Mouse (Mus musculus) heart, embryonic 15.5 days (tissue): ENCODE measurements at regions not wholly inside any gene's neighbourhood (a gene's known extent, or its start where the extent isn't known, plus 50 kb on each side); places are given as distances from the start of the nearest gene placed in this dataset.

Source experiments
- ATAC-seq: fragments of 200-750 bp; cut with Nextera tagmentation; replicated peaks from 2 replicates; pipeline ENCODE4 v1.8.0; 2017; ENCODE audit warnings: low read depth, moderate TSS enrichment; ENCODE audit not compliant: insufficient number of reproducible peaks, insufficient read depth, low FRiP score
- H3K27ac ChIP-seq: fragments of 300-500 bp; sonication (generic); 2 replicates; pipeline ENCODE4 v1.5.1; 2015; ENCODE audit warnings: mild to moderate bottlenecking, inconsistent platforms
- H3K27me3 ChIP-seq: fragments of 300-500 bp; sonication (generic); 2 replicates; pipeline ENCODE4 v1.6.1; 2015; ENCODE audit warnings: inconsistent platforms
- H3K36me3 ChIP-seq: fragments of 300-500 bp; sonication (generic); 2 replicates; pipeline ENCODE4 v1.6.1; 2015; ENCODE audit warnings: mild to moderate bottlenecking, inconsistent platforms
- H3K4me1 ChIP-seq: fragments of 300-500 bp; sonication (generic); replicated peaks from 2 replicates; pipeline ENCODE4 v1.6.1; 2015; ENCODE audit warnings: inconsistent platforms
- H3K4me2 ChIP-seq: fragments of 300-500 bp; sonication (generic); 2 replicates; pipeline ENCODE4 v1.6.1; 2015; ENCODE audit warnings: inconsistent platforms, mild to moderate bottlenecking, moderate library complexity
- H3K4me3 ChIP-seq: fragments of 300-500 bp; sonication (generic); 2 replicates; pipeline ENCODE4 v1.5.1; 2015; ENCODE audit warnings: mild to moderate bottlenecking, inconsistent platforms
- H3K9ac ChIP-seq: fragments of 300-500 bp; sonication (generic); 2 replicates; pipeline ENCODE4 v1.6.1; 2015; ENCODE audit warnings: mild to moderate bottlenecking, inconsistent platforms
- H3K9me3 ChIP-seq: fragments of 300-500 bp; sonication (generic); replicated peaks from 2 replicates; pipeline ENCODE4 v1.6.1; 2016; ENCODE audit warnings: inconsistent platforms
- WGBS: fragments of 180-500 bp; shearing (Covaris S2); methylation state at CpG from one replicate; pipeline ENCODE4 v1.1.7; 2015; ENCODE audit warnings: mixed read lengths; 5-methylcytosine and 5-hydroxymethylcytosine counted together

DNA sequence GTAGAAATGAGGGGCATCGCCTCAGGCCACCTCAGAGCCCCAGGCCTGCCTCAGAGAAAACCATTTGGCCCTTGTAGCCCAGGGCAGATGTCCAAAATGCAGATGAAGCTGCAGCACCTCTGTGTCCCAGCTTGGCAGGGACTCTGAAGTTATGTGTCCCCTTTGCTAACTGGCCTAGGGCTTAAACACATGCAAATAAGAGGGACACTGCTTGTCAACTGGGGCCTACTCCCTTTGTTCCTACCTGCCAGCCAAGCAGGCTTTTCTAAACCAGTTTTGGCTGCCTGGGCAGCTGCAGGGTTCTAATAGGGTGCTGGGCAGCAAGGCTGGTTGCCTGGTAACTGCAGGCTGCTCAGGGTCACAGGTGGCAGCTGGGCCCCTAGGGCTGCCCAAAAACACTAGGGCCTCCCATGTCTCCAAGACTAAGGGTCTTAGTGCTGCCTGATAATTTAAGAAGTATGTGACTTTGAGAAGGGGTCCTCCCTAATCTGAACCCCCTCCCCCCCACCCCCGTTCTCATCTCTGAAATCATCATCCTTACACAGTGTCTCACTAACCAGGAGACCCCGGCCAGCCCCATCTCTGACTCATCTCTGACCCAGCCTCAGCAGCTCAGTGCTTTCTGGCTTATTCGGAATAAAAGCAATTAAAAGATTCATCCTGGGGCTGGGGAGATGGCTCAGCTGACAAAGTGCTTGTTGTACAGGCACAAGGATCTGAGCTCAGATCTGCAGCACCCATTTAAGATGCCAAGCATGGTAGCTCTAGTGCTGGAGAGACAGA lies 158.3 kb downstream of the Tle3 start:
- Histone ChIP-seq H3K9ac (no peak overlapping the region), H3K27ac (no peak overlapping the region), H3K4me1 (no peaks in the 10 kb centered on the region), H3K4me2 (no peak overlapping the region), H3K27me3 (peaks cover 23% of the 10 kb centered on the region), H3K4me3 (no peak overlapping the region), H3K36me3 (no peaks in the 10 kb centered on the region), H3K9me3 (no peaks in the 10 kb centered on the region)
- 71% methylated on average over 4 of the region's 4 CpGs for WGBS
- no peak for ATAC-seq

DNA sequence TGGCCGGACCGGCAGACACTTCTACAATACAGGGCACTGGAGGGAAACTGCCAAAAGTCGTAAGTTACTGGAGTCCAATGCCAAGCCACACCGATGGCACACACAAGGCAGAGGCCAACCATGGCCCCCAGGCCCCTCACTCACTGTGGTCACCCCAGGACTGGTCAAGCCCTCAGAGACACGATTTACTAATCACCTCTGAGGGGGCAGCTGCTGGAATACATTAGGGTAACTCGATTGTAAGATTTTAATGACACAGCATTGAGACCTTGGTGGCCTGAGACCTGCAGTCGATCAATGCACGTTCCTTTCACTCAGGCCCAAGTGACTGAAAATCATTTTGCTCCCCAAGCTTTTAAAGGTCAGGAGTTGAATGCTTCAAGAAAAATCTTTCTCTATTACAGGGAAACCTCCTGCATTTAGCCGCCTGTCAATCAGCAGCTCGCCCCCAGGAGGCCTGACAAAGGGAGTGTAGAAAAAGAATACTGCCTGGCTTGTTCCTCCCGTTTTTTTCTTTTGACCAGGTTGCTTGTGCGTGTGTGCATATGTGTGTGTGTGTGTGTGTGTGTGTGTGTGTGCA lies 156.2 kb downstream of the Tle3 start:
- Histone ChIP-seq H3K4me3 (no peak overlapping the region), H3K4me1 (no peaks in the 10 kb centered on the region), H3K27ac (no peak overlapping the region), H3K9me3 (no peaks in the 10 kb centered on the region), H3K9ac (no peak overlapping the region), H3K27me3 (peaks cover 14% of the 10 kb centered on the region), H3K36me3 (no peaks in the 10 kb centered on the region), H3K4me2 (no peak overlapping the region)
- no peak for ATAC-seq
- 64% methylated on average over 12 of the region's 12 CpGs for whole genome bisulfite sequencing

DNA sequence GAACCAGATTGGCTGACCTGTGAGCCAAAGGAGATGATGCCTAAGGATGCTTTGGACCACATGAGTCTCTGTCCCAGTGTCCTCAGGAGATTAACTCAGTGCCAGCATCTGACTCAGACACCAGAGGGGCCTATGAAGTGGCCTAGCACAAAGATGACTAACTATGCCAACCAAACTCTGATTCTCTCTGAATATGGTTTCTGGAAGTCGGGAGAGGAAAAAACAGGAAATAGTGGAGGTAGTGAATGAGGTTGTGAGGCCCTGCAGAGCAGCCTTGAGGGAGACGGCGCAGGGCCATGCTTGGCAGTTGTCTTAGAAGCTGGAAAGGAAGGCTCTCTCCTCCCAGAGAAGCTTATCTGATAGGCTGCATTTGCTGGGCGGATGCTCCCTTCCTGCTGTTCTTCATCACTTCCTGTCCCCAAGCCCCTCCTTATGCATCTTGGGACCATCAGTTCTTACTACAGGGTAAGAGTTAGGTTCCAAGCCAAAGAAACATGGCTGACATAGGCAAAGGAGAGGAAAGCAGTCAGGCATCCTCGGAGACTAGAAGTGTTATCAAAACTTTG lies 155.4 kb downstream of the Tle3 start:
- no peak overlapping the region for H3K4me3 ChIP-seq
- peaks cover 14% of the 10 kb centered on the region for H3K27me3 ChIP-seq
- 58% methylated on average over 5 of the region's 5 CpGs for WGBS
- no peak overlapping the region for H3K27ac ChIP-seq
- H3K4me1 ChIP-seq: no peaks in the 10 kb centered on the region
- no peak; the same call in 1 of the 2 replicates for ATAC-seq
- H3K9ac ChIP-seq: no peak overlapping the region
- H3K4me2 ChIP-seq: no peak overlapping the region
- H3K9me3 ChIP-seq: no peaks in the 10 kb centered on the region; the same call in 1 of the 2 replicates
- H3K36me3 ChIP-seq: no peaks in the 10 kb centered on the region

DNA sequence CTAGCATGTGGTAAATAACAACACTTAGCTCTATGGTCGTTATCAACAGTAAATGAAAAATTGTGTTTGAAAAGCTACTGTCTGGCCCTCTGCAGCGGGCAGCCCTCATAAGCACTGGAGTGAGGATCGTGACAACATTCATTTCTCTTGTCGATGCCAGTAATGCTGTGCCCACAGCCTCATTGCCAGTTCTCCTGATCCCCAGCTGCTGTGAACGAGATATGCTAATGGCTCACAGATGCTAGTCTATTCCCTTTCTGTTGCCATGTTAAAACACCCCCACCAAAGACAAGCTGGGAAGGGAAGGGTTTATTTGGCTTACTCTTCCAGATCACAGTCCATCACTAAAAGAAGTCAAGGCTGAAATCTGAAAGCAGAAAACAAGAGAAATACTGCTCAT lies 148.0 kb downstream of the Tle3 start:
- no peaks in the 10 kb centered on the region for H3K36me3 ChIP-seq
- no peak for ATAC-seq
- no peak overlapping the region for H3K4me2 ChIP-seq
- no peak overlapping the region for H3K27ac ChIP-seq
- peaks cover 2% of the 10 kb centered on the region; the same call in 1 of the 2 replicates for H3K9me3 ChIP-seq
- peaks cover 14% of the 10 kb centered on the region for H3K27me3 ChIP-seq
- 80% methylated on average over 5 of the region's 5 CpGs for WGBS
- no peaks in the 10 kb centered on the region for H3K4me1 ChIP-seq
- H3K9ac ChIP-seq: no peak overlapping the region
- H3K4me3 ChIP-seq: no peak overlapping the region

DNA sequence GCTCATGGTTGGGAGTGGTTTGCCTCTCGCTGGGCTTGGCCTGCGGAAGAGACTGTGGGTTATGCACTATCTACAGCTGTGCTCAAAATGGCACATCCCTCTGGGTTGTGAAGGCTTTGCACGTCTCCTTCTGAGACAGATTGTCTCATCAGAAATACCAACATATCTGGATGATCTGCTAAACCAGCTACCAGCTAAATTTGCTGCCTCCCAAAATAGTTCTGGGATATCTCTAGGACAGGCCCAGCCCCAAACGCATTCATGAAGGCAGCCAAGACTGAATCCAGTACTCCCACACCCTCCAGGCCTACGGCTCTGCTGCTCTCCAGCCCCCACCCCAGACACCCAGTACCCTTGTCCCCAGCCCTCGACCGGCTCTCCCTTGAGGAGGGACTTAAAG lies 145.7 kb downstream of the Tle3 start:
- Histone ChIP-seq H3K9ac (no peak overlapping the region), H3K27me3 (peaks cover 21% of the 10 kb centered on the region), H3K27ac (no peak overlapping the region), H3K4me1 (no peaks in the 10 kb centered on the region), H3K4me3 (no peak overlapping the region), H3K4me2 (no peak overlapping the region), H3K36me3 (no peaks in the 10 kb centered on the region), H3K9me3 (peaks cover 2% of the 10 kb centered on the region; the same call in 1 of the 2 replicates)
- 48% methylated on average over 7 of the region's 7 CpGs for WGBS
- ATAC-seq: no peak

DNA sequence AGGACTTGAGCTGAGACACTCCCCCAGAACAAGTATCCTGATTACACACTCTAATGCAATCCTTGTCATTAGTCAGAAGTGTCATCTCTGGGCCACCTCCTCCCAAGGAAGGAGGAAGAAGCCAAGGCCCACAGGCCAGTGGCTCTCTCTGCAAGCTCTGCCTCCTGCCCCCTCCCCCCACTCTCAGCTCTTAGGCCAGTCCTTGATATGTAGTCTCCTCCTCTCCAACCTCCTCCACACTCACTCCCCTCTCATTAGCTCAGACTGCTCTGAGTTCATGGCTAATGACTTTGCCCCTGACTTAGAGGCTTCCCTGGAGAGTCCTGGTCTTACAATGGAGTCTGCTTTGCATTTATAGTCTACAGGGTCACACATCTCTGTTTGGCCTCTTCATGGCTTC lies 139.3 kb downstream of the Tle3 start:
- Histone ChIP-seq H3K9ac (no peak overlapping the region), H3K4me2 (no peak overlapping the region), H3K4me3 (no peak overlapping the region), H3K9me3 (no peaks in the 10 kb centered on the region), H3K27ac (no peak overlapping the region), H3K4me1 (peaks cover 6% of the 10 kb centered on the region), H3K27me3 (peaks cover 73% of the 10 kb centered on the region), H3K36me3 (no peaks in the 10 kb centered on the region)
- no peak for ATAC-seq

DNA sequence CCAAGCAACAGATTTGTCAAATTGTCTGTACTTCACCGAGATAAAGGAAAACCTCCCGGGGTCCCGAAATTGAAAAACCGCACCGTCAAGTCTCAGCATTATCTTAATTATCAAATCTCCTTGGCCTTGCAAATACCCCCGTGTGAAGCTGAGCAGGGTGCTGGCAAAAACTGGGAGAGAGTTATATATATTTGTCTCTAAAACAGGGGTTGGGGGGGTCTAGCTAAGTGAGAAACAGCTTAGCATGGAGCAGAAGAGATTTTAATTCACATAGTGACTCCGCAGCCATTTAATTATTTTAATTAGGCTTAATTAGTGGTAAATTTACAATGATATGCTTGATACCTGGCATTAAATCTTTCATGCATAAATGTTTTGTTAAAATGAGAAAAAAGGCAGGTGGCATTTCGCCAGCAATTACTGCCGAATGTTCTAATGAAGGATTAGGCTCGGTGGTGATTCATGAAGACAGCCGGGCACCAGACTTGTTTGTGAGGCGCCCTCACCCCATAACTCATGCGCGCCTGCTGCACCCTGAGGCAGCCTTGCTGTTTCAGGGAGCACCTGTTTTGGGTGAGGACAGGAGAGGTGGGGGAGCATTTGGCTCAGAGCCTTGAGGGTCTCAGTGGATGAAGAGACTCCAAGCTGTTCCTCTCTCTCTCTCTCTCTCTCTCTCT lies 138.2 kb downstream of the Tle3 start:
- no peak for ATAC-seq
- Histone ChIP-seq H3K9me3 (no peaks in the 10 kb centered on the region), H3K36me3 (no peaks in the 10 kb centered on the region)

DNA sequence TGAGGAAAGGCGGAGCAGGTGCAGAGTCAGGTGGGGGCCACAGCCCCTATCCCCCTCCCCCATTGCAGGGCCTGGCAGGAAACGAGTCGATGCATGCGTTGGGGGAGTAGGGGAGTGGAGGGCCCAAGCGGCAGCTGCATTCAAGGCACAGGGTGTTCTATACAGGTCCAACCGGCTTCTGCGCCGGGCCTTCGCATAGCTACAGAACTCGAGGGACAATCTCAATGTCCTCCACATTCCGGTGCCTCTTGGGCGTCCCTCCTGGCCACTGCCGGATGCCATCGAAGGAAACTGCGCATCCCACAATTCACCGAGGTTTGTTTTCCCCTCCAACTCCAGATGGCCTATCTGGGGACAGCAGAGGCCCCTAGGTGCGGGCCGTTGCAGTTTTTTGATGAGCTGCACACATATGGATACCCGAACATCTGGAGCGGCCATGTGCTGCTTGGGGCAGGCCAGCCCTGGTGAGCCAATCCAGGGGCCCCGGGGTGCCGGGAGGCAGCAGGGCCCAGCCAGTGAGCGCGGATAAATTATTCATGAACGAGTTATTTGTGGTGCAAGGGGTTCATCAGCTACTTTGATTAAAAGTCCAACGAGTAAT lies 137.5 kb downstream of the Tle3 start:
- Histone ChIP-seq H3K4me2 (no peak overlapping the region), H3K4me3 (no peak overlapping the region), H3K9me3 (no peaks in the 10 kb centered on the region), H3K27me3 (peaks cover 70% of the 10 kb centered on the region), H3K4me1 (peaks cover 6% of the 10 kb centered on the region), H3K27ac (no peak overlapping the region), H3K36me3 (no peaks in the 10 kb centered on the region), H3K9ac (no peak overlapping the region)
- WGBS: 15% methylated on average over 26 of the region's 26 CpGs
- no peak for ATAC-seq

More for the DNA sequence above, 138.2 kb downstream of the Tle3 start:
- WGBS: 37% methylated on average over 14 of the region's 14 CpGs
- H3K27ac ChIP-seq: no peak overlapping the region
- H3K9ac ChIP-seq: no peak overlapping the region
- no peak overlapping the region for H3K4me2 ChIP-seq
- H3K4me3 ChIP-seq: no peak overlapping the region
- peaks cover 6% of the 10 kb centered on the region for H3K4me1 ChIP-seq
- H3K27me3 ChIP-seq: peaks cover 70% of the 10 kb centered on the region

DNA sequence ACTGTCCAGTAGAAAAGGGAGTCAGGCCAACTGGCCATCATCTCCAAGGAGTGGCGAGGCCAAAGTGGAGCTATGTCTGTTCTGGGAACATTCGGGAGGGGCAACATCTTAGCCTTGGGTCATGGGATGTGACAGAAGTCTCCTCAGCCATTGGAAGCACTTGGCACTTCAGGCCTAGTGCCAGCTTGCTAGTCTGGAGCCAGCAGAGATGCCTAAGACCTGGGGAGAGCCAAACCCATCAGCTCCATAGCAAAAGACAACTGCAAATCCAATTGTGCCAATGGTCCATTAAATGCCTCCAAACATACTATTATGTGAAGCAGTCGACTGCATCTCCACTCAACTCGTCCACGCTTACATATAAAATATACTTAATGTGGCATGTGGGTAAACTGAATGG lies 136.9 kb downstream of the Tle3 start:
- no peak overlapping the region for H3K9ac ChIP-seq
- ATAC-seq: no peak
- H3K9me3 ChIP-seq: no peaks in the 10 kb centered on the region
- WGBS: 74% methylated on average over 5 of the region's 5 CpGs
- H3K4me2 ChIP-seq: no peak overlapping the region
- H3K27me3 ChIP-seq: peaks cover 73% of the 10 kb centered on the region
- H3K36me3 ChIP-seq: no peaks in the 10 kb centered on the region
- H3K4me1 ChIP-seq: peaks cover 6% of the 10 kb centered on the region
- H3K27ac ChIP-seq: no peak overlapping the region
- H3K4me3 ChIP-seq: no peak overlapping the region

DNA sequence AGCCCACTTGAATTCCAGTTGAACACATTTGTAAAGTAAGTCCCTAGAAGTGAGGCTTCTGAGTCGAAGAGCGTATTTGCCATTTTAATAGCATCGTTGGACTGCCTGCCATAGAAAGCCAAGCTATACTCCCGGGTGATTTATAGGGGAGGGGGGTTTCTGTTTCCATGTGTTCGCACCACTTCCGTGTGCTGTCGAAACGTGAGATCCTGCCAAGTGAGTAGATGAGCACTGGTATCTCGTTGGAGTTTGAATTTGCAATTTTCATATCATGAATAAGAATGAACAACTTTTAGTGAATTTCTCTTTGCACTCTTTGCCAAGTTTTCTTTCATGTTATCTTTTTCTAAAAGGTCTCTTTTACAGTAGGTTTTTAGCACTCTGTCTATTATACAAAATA lies 128.7 kb downstream of the Tle3 start:
- Histone ChIP-seq H3K9me3 (no peaks in the 10 kb centered on the region), H3K4me3 (no peak overlapping the region), H3K27ac (no peak overlapping the region), H3K36me3 (no peaks in the 10 kb centered on the region), H3K9ac (no peak overlapping the region), H3K4me1 (no peaks in the 10 kb centered on the region), H3K4me2 (no peak overlapping the region), H3K27me3 (peaks cover 40% of the 10 kb centered on the region)
- no peak for ATAC-seq
- 74% methylated on average over 9 of the region's 9 CpGs for WGBS

DNA sequence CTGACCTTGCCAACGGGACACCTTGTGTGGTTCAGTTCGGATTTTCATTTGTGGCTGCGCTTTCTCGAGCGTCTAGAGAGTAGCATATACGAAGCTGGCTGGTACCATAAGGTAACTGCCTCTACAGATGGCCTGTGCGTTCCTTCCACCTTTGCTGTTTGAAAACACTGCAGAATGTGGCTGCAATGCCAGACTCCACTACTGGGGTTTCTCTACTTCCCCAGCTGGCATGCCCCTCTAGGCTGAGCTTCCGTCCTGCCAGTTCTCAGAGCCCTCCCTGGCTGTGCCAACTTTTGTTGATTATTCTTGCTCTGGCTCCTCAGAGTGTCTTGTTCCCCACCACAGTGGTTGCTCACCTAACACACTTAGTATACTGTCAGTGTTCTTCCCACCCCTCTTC lies 120.7 kb downstream of the Tle3 start:
- Histone ChIP-seq H3K36me3 (no peaks in the 10 kb centered on the region), H3K27me3 (peaks cover 61% of the 10 kb centered on the region), H3K4me2 (no peak overlapping the region), H3K27ac (no peak overlapping the region), H3K9me3 (no peaks in the 10 kb centered on the region), H3K9ac (no peak overlapping the region), H3K4me1 (no peaks in the 10 kb centered on the region), H3K4me3 (no peak overlapping the region)
- no peak for ATAC-seq
- 77% methylated on average over 8 of the region's 8 CpGs for WGBS
